8 mouse cellular contexts compared by ENCODE assay signal in genomic region chr11:94148931-94149491, GRCm38 (mm10).
DNase-seq lines count a peak whose midpoint lies in the region; ATAC-seq and TF ChIP-seq lines count a peak whose summit lies in the region.

No protein-coding gene starts in this region.

- WGBS in hindbrain, embryonic 12.5 days, result under 1% methylated on average over 46 of the region's 46 CpGs
- under 1% methylated on average over 46 of the region's 46 CpGs for WGBS in limb, embryonic 14.5 days

- peak; percentile 66 for ATAC-seq in hindbrain, embryonic 12.5 days (ENCODE audit: low FRiP score)
- no peak for ATAC-seq in limb, embryonic 14.5 days (ENCODE audit: low FRiP score, low read depth)

- H3K4me2 ChIP-seq in hindbrain, embryonic 12.5 days (replicated peaks), result peak overlapping the region; percentile 77
- H3K4me2 ChIP-seq in limb, embryonic 14.5 days (replicated peaks; ENCODE audit: low read depth, low read length, severe bottlenecking), result peak overlapping the region; percentile 93

- H3K27me3 ChIP-seq in hindbrain, embryonic 12.5 days, result no peaks in the 10 kb centered on the region; the same call in 1 of the 2 replicates
- H3K27me3 ChIP-seq in limb, embryonic 14.5 days (ENCODE audit: control insufficient read depth, insufficient read depth, low read length), result 0 out of 2 replicates have a peak, but pooled peaks cover 4% of the 10 kb centered on the region

- peak overlapping the region; percentile 71 for H3K9ac ChIP-seq in hindbrain, embryonic 12.5 days
- H3K9ac ChIP-seq in limb, embryonic 14.5 days (ENCODE audit: low read depth, low read length, severe bottlenecking), result peak overlapping the region; percentile 58

- H3K4me1 ChIP-seq in hindbrain, embryonic 12.5 days, result peaks cover 29% of the 10 kb centered on the region
- peaks cover 8% of the 10 kb centered on the region for H3K4me1 ChIP-seq in limb, embryonic 14.5 days (ENCODE audit: control insufficient read depth, insufficient read depth, low read length)

- DNase-seq in layer of hippocampus, adult 18-20 months (ENCODE audit: low spot score in 2 of 2), result peak; percentile 58 to 73
- DNase-seq in layer of hippocampus, adult 9-10 months (ENCODE audit: low spot score), result no peak
- peak; percentile 86 for DNase-seq in cerebellum, adult 8-10 months
- DNase-seq in frontal cortex, adult 2 months (ENCODE audit: extremely low spot score in 1 of 2, low spot score in 1 of 2), result peak; percentile 80 to 87
- DNase-seq in limb, embryonic 14.5 days (ENCODE audit: low spot score), result no peak
- DNase-seq in naive thymus-derived CD4-positive, alpha-beta T cell, adult 2 months (ENCODE audit: low read depth), result peak; percentile 30
- no peak for DNase-seq in spleen, postnatal 10 days (ENCODE audit: low spot score in 2 of 2)

- H3K36me3 ChIP-seq in hindbrain, embryonic 12.5 days, result no peaks in the 10 kb centered on the region
- no peaks in the 10 kb centered on the region for H3K36me3 ChIP-seq in limb, embryonic 14.5 days (ENCODE audit: control insufficient read depth, insufficient read depth, low read length)

- no peak for TF ChIP-seq POLR2A in limb, embryonic 14.5 days (IDR thresholded peaks at IDR 0.05; ENCODE audit: borderline replicate concordance, extremely low read depth, insufficient read depth, insufficient read length)

- H3K4me3 ChIP-seq in hindbrain, embryonic 12.5 days, result peak overlapping the region; percentile 38
- peak overlapping the region; percentile 48 for H3K4me3 ChIP-seq in limb, embryonic 14.5 days (replicated peaks; ENCODE audit: low read length)

- H3K9me3 ChIP-seq in hindbrain, embryonic 12.5 days (replicated peaks), result no peaks in the 10 kb centered on the region
- H3K9me3 ChIP-seq in limb, embryonic 14.5 days (ENCODE audit: control insufficient read depth, low read length), result no peaks in the 10 kb centered on the region

- H3K27ac ChIP-seq in hindbrain, embryonic 12.5 days, result peak overlapping the region; percentile 76
- peak overlapping the region; percentile 26; the same call in 1 of the 2 replicates for H3K27ac ChIP-seq in limb, embryonic 14.5 days (replicated peaks; ENCODE audit: low read depth, low read length)

Comparison
In these comparisons a context has a peak if more than half of its experiments do, and no peak if none do; other contexts are left out.
1. DNase-seq: peak in layer of hippocampus, adult 18-20 months (2 of 2), cerebellum, adult 8-10 months (single experiment), frontal cortex, adult 2 months (2 of 2) and naive thymus-derived CD4-positive, alpha-beta T cell, adult 2 months (single experiment); none in layer of hippocampus, adult 9-10 months (single experiment), limb, embryonic 14.5 days (single experiment) and spleen, postnatal 10 days (0 of 2).